Mouse (Mus musculus) cerebellum, adult 2 months (tissue): ENCODE data around the gene Gm3238.
"Not testable (repeated sequence)": the region's sequence is repeated elsewhere in the genome, so short reads cannot be mapped to it uniquely, and the experiment has no call there.

Experiments
- CTCF ChIP-seq: fragments of 200-500 bp; IDR thresholded peaks from 2 replicates; pipeline ENCODE4 v1.5.1; 2011; ENCODE audit warnings: low read depth, mild to moderate bottlenecking, control low read depth, low read length, moderate library complexity, borderline replicate concordance; ENCODE audit not compliant: insufficient read depth
- POLR2A ChIP-seq: fragments of 200-500 bp; IDR thresholded peaks from 2 replicates; pipeline ENCODE4 v1.6.1; 2011; ENCODE audit warnings: low read length, control low read depth, borderline replicate concordance; ENCODE audit not compliant: insufficient read depth

GRCm38 (mm10) chr10:77787876-77788275 lies 16.8 kb upstream of the Gm3238 start, which contains the start of gene Gm7137:
- TF ChIP-seq CTCF, POLR2A: not testable (repeated sequence)
